In genomic region chr8:57092403-57092802, GRCm38 (mm10) we compare ENCODE assay signal across 33 mouse cellular contexts.
"Had no signal": no experiment of that assay in that cellular context is flagged by ENCODE, and none has a peak within 500 bp of the region (broad histone marks: within the 10 kb centered on the region; RNA-seq: fewer than 3 reads in every experiment).

No protein-coding gene starts in this region.

- H3K4me3 ChIP-seq: limb, embryonic 10.5 days; limb, embryonic 12.5 days; limb, embryonic 13.5 days; limb, embryonic 15.5 days; liver, embryonic 12.5 days; liver, embryonic 13.5 days; liver, embryonic 15.5 days; lung, embryonic 15.5 days; megakaryocyte, embryonic 14.5 days; midbrain, embryonic 10.5 days; midbrain, embryonic 12.5 days; midbrain, embryonic 13.5 days; midbrain, embryonic 15.5 days; myocyte; neural tube, embryonic 12.5 days; neural tube, embryonic 13.5 days had no signal

- H3K9me3 ChIP-seq: limb, embryonic 10.5 days; limb, embryonic 12.5 days; limb, embryonic 13.5 days; limb, embryonic 15.5 days; liver, embryonic 12.5 days; liver, embryonic 13.5 days; liver, embryonic 15.5 days; lung, embryonic 15.5 days; megakaryocyte, embryonic 14.5 days; midbrain, embryonic 10.5 days; midbrain, embryonic 12.5 days; midbrain, embryonic 13.5 days; midbrain, embryonic 15.5 days; neural tube, embryonic 12.5 days; neural tube, embryonic 13.5 days had no signal

- H3K27me3 ChIP-seq: limb, embryonic 12.5 days; limb, embryonic 13.5 days; limb, embryonic 15.5 days; liver, embryonic 12.5 days; liver, embryonic 13.5 days; liver, embryonic 15.5 days; lung, embryonic 15.5 days; megakaryocyte, embryonic 14.5 days; midbrain, embryonic 12.5 days; midbrain, embryonic 13.5 days; midbrain, embryonic 15.5 days; neural tube, embryonic 12.5 days; neural tube, embryonic 13.5 days had no signal

- H3K9ac ChIP-seq: limb, embryonic 12.5 days; limb, embryonic 13.5 days; limb, embryonic 15.5 days; liver, embryonic 12.5 days; liver, embryonic 13.5 days; liver, embryonic 14.5 days; liver, embryonic 15.5 days; liver, postnatal 0 days; lung, embryonic 14.5 days; lung, embryonic 15.5 days; midbrain, embryonic 12.5 days; midbrain, embryonic 13.5 days; midbrain, embryonic 15.5 days; neural tube, embryonic 12.5 days; neural tube, embryonic 13.5 days had no signal

- H3K4me2 ChIP-seq: limb, embryonic 12.5 days; limb, embryonic 13.5 days; limb, embryonic 15.5 days; liver, embryonic 11.5 days; liver, embryonic 12.5 days; liver, embryonic 13.5 days; liver, embryonic 15.5 days; lung, embryonic 14.5 days; lung, embryonic 15.5 days; midbrain, embryonic 11.5 days; midbrain, embryonic 12.5 days; midbrain, embryonic 13.5 days; midbrain, embryonic 15.5 days; neural tube, embryonic 12.5 days; neural tube, embryonic 13.5 days had no signal

- DNase-seq: left cerebral cortex, postnatal 4 days; liver; liver, embryonic 13.5 days; liver, postnatal 0 days; lung, adult 18-20 months; lung, adult 2 months; lung, embryonic 14.5 days; lung, postnatal 10 days; lung, postnatal 14 days; lung, postnatal 36 days; lung, postnatal 4 days; midbrain, embryonic 14.5 days had no signal

- ATAC-seq: liver, embryonic 12.5 days; liver, postnatal 0 days; lung, postnatal 0 days; midbrain, embryonic 13.5 days; midbrain, embryonic 15.5 days; midbrain, embryonic 16.5 days had no signal

- H3K4me1 ChIP-seq: limb, embryonic 15.5 days; liver, embryonic 12.5 days; liver, embryonic 13.5 days; liver, embryonic 15.5 days; lung, embryonic 15.5 days; megakaryocyte, embryonic 14.5 days; midbrain, embryonic 10.5 days; midbrain, embryonic 12.5 days; midbrain, embryonic 13.5 days; midbrain, embryonic 15.5 days; neural tube, embryonic 12.5 days; neural tube, embryonic 13.5 days had no signal

- H3K36me3 ChIP-seq: limb, embryonic 10.5 days; limb, embryonic 12.5 days; limb, embryonic 13.5 days; limb, embryonic 15.5 days; liver, embryonic 12.5 days; liver, embryonic 13.5 days; liver, embryonic 15.5 days; lung, embryonic 15.5 days; midbrain, embryonic 10.5 days; midbrain, embryonic 12.5 days; midbrain, embryonic 13.5 days; midbrain, embryonic 15.5 days; neural tube, embryonic 12.5 days; neural tube, embryonic 13.5 days had no signal

- H3K27ac ChIP-seq: limb, embryonic 10.5 days; limb, embryonic 12.5 days; limb, embryonic 13.5 days; limb, embryonic 15.5 days; liver, embryonic 12.5 days; liver, embryonic 13.5 days; liver, embryonic 14.5 days; liver, embryonic 15.5 days; lung, embryonic 15.5 days; macrophage; midbrain, embryonic 10.5 days; midbrain, embryonic 12.5 days; midbrain, embryonic 13.5 days; midbrain, embryonic 15.5 days; neural tube, embryonic 12.5 days; neural tube, embryonic 13.5 days had no signal
